Mouse (Mus musculus) kidney, postnatal 0 days (tissue): ENCODE results near the gene Tmem184b. TPM values are rescaled to one million over a fixed set of nuclear protein-coding genes. Genes with fewer than 3 reads are reported as not detected.

Experiments
- ATAC-seq: fragments of 200-750 bp; cut with Nextera tagmentation; replicated peaks from 2 replicates; pipeline ENCODE4 v1.8.0; 2017; ENCODE audit warnings: low read depth, moderate number of reproducible peaks, moderate TSS enrichment, moderate library complexity; ENCODE audit not compliant: low FRiP score
- DNase-seq: peaks from one replicate; pipeline ENCODE4 v3.0.0-alpha.2; 2016; ENCODE audit warnings: low spot score
- H3K27ac ChIP-seq: fragments of 300-500 bp; sonication (generic); 2 replicates; pipeline ENCODE4 v1.5.1; 2014; ENCODE audit warnings: mild to moderate bottlenecking
- H3K27me3 ChIP-seq: fragments of 300-500 bp; sonication (generic); 2 replicates; pipeline ENCODE4 v1.6.1; 2014; ENCODE audit warnings: low read length, mixed read lengths; ENCODE audit not compliant: insufficient read depth
- H3K36me3 ChIP-seq: fragments of 300-500 bp; sonication (generic); 2 replicates; pipeline ENCODE4 v1.6.1; 2014; ENCODE audit warnings: low read length, mixed read lengths; ENCODE audit not compliant: insufficient read depth
- H3K4me1 ChIP-seq: fragments of 300-500 bp; sonication (generic); replicated peaks from 2 replicates; pipeline ENCODE4 v1.6.1; 2014; ENCODE audit warnings: antibody characterized with exemption, low read length, mixed read lengths; ENCODE audit not compliant: insufficient read depth
- H3K4me2 ChIP-seq: fragments of 300-500 bp; sonication (generic); 2 replicates; pipeline ENCODE4 v1.6.1; 2014; ENCODE audit warnings: mild to moderate bottlenecking, low read length, moderate library complexity, mixed read lengths
- H3K4me3 ChIP-seq: fragments of 300-500 bp; sonication (generic); replicated peaks from 2 replicates; pipeline ENCODE4 v1.5.1; 2014; ENCODE audit warnings: low read depth, low read length
- H3K9ac ChIP-seq: fragments of 300-500 bp; sonication (generic); 2 replicates; pipeline ENCODE4 v1.6.1; 2014; ENCODE audit warnings: low read depth, low read length
- H3K9me3 ChIP-seq: fragments of 300-500 bp; sonication (generic); replicated peaks from 2 replicates; pipeline ENCODE4 v1.6.1; 2016; ENCODE audit warnings: low read length, inconsistent platforms, mixed read lengths
- CTCF ChIP-seq: IDR thresholded peaks from 2 replicates; pipeline ENCODE4 v1.5.1; 2016; ENCODE audit warnings: antibody characterized with exemption, low read depth, mild to moderate bottlenecking, moderate library complexity
- WGBS: fragments of 180-500 bp; shearing (Covaris S2); extraction: QIAGEN DNeasy Blood & Tissue Kit; methylation state at CpG from one replicate; pipeline ENCODE4 v1.1.7; 2014; 5-methylcytosine and 5-hydroxymethylcytosine counted together
- polyA plus RNA-seq: library from polyadenylated mRNA; unstranded; fragments of >200 nt; fragmentation: Nextera tagmentation; extraction: Ambion mirVana; gene quantifications from 2 replicates; pipeline ENCODE4 v1.2.1, GENCODE M21; 2015

Gene Tmem184b
- polyA plus RNA-seq, 1 experiment from 2014 or later = 44.4 TPM

- 70% methylated on average over 1 of the region's 1 CpGs for WGBS
- no peak overlapping the region for H3K4me2 ChIP-seq
- no peak for TF ChIP-seq CTCF
- H3K9ac ChIP-seq = no peak overlapping the region
- peaks cover 31% of the 10 kb centered on the region for H3K4me1 ChIP-seq
- H3K36me3 ChIP-seq = no peaks in the 10 kb centered on the region
- no peaks in the 10 kb centered on the region for H3K9me3 ChIP-seq
- H3K27ac ChIP-seq = no peak overlapping the region
- H3K4me3 ChIP-seq = no peak overlapping the region
- ATAC-seq = no peak
- no peak for DNase-seq
- H3K27me3 ChIP-seq = no peaks in the 10 kb centered on the region
Observed at GRCm38 (mm10) chr15:79404277-79404676, 908 bp upstream of the Tmem184b start.

DNA sequence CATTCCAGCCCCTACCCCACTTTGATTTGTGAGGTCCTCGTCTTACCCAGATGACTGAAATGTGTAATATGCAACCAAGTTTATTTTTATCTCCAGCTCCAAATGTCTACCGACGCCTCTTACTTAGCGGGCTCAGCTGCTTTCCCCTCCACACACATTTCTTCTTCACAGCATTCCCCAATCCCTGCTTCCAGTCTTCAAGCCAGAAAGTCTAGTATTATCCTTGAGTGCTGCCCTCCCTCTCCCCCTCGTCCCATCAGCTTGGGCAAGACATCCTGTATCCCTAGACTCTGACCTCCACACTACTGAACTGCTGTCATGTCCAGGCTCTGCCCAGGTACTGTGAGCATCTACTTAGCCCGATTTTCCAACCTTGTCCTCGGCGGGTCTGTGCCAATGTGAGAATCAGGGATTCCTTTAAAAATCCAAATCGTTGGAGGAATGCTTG, 418 bp upstream of the Tmem184b start:
- TF ChIP-seq CTCF = no peak
- 22% methylated on average over 9 of the region's 9 CpGs for WGBS
- peak overlapping the region; percentile 90 for H3K4me2 ChIP-seq
- no peaks in the 10 kb centered on the region for H3K27me3 ChIP-seq
- DNase-seq = no peak
- H3K9ac ChIP-seq = peak overlapping the region; percentile 86; the same call in 1 of the 2 replicates
- no peak overlapping the region for H3K27ac ChIP-seq
- H3K4me3 ChIP-seq = peak overlapping the region; percentile 92
- no peaks in the 10 kb centered on the region for H3K36me3 ChIP-seq
- H3K4me1 ChIP-seq = peaks cover 34% of the 10 kb centered on the region
- ATAC-seq = no peak
- H3K9me3 ChIP-seq = no peaks in the 10 kb centered on the region

- WGBS = 10% methylated on average over 5 of the region's 5 CpGs
- TF ChIP-seq CTCF = no peak
- Histone ChIP-seq H3K9ac (peak overlapping the region; percentile 86), H3K27me3 (no peaks in the 10 kb centered on the region), H3K9me3 (no peaks in the 10 kb centered on the region), H3K36me3 (no peaks in the 10 kb centered on the region), H3K4me2 (peak overlapping the region; percentile 90), H3K4me3 (peak overlapping the region; percentile 92), H3K27ac (no peak overlapping the region), H3K4me1 (peaks cover 34% of the 10 kb centered on the region)
- ATAC-seq (no peak), DNase-seq (no peak)
Observed at GRCm38 (mm10) chr15:79402176-79402575, 1.2 kb downstream of the Tmem184b start.

GRCm38 (mm10) chr15:79400975-79401365, 2.4 kb downstream of the Tmem184b start:
- no peak overlapping the region for H3K4me3 ChIP-seq
- DNase-seq = no peak
- peaks cover 34% of the 10 kb centered on the region for H3K4me1 ChIP-seq
- 40% methylated on average over 7 of the region's 7 CpGs for WGBS
- no peak overlapping the region for H3K4me2 ChIP-seq
- ATAC-seq = no peak
- H3K27me3 ChIP-seq = no peaks in the 10 kb centered on the region
- no peak for TF ChIP-seq CTCF
- H3K36me3 ChIP-seq = no peaks in the 10 kb centered on the region
- H3K9ac ChIP-seq = peak overlapping the region; percentile 25; the same call in 1 of the 2 replicates
- H3K27ac ChIP-seq = peak overlapping the region; percentile 63; the same call in 1 of the 2 replicates
- no peaks in the 10 kb centered on the region for H3K9me3 ChIP-seq

- 41% methylated on average over 6 of the region's 6 CpGs for WGBS
Observed at GRCm38 (mm10) chr15:79400134-79400974, 3.0 kb downstream of the Tmem184b start.

DNA sequence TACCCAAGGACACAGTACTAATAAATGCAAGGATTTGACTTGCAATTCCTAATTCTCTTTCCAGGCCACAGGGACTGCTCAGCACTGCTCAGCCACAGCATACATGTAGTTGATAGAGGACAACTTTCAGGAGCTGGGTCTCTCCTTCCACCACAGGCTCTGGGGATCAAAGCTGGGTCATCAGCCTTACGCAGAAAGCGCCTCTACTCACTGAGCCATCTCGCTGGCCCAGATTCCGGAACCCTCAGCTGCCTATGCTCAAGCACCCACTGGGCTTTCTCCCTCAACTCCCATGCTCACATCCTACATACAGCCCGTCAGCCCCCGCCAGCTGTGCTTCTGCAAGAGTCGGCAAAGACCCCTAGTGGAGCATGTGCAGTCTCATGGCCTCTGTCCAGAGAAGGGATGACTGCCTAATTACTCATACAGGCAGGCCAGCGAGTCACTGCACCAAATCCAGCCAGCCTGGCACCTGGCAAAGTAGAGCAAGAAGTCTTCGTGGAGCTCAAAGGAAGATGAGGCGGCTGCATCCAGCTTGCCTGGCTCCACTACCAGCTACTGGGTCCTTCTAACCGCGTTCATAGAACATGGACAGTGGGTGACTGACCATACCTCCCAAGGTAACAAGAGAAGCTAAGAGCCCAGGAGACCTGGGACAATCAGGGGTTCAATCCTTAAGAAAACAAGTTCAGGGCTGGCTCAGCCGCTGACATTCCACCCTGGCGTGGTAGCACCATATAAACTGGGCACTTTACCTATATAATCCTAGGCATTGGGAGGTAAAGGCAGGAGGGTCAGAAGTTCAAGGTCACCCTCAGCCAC, 3.9 kb downstream of the Tmem184b start:
- H3K4me2 ChIP-seq = no peak overlapping the region
- no peak overlapping the region for H3K9ac ChIP-seq
- WGBS = 60% methylated on average over 14 of the region's 14 CpGs
- H3K9me3 ChIP-seq = no peaks in the 10 kb centered on the region
- H3K27me3 ChIP-seq = no peaks in the 10 kb centered on the region
- peak; percentile 54 for DNase-seq
- peaks cover 46% of the 10 kb centered on the region for H3K4me1 ChIP-seq
- TF ChIP-seq CTCF = peak; percentile 17; the same call in 1 of the 2 replicates
- H3K4me3 ChIP-seq = no peak overlapping the region
- no peaks in the 10 kb centered on the region for H3K36me3 ChIP-seq
- no peak overlapping the region for H3K27ac ChIP-seq
- no peak for ATAC-seq

More at GRCm38 (mm10) chr15:79400134-79400974, 3.0 kb downstream of the Tmem184b start:
- TF ChIP-seq CTCF = no peak
- peaks cover 39% of the 10 kb centered on the region for H3K4me1 ChIP-seq
- peak overlapping the region; percentile 63; the same call in 1 of the 2 replicates for H3K27ac ChIP-seq
- ATAC-seq = no peak
- peak overlapping the region; percentile 25; the same call in 1 of the 2 replicates for H3K9ac ChIP-seq
- no peaks in the 10 kb centered on the region for H3K27me3 ChIP-seq
- no peak overlapping the region for H3K4me3 ChIP-seq
- DNase-seq = peak; percentile 59
- H3K36me3 ChIP-seq = no peaks in the 10 kb centered on the region
- no peak overlapping the region for H3K4me2 ChIP-seq
- no peaks in the 10 kb centered on the region for H3K9me3 ChIP-seq
